Mouse (Mus musculus) CH12.LX (cell line): ENCODE data around the gene Robo1. TPM values are rescaled to one million over a fixed set of nuclear protein-coding genes. Genes with fewer than 3 reads are reported as not detected.

Experiments used
- DNase-seq: peaks from one replicate; pipeline ENCODE4 v3.0.0-alpha.2; 2013; ENCODE audit errors: extremely low read depth
- H3K27ac ChIP-seq: 2 replicates; pipeline ENCODE4 v1.5.1; 2012; ENCODE audit warnings: low read depth, mild to moderate bottlenecking, control low read depth, moderate library complexity; ENCODE audit not compliant: insufficient read depth
- H3K27me3 ChIP-seq: replicated peaks from 2 replicates; pipeline ENCODE3; 2012; ENCODE audit warnings: inconsistent platforms
- H3K36me3 ChIP-seq, 2 experiments: replicated peaks in 1 of 2; 2 replicates each; pipeline versions ENCODE3 to v1.6.1; 2012; ENCODE audit warnings: inconsistent platforms in 1 of 2, low read length in 1 of 2, mild to moderate bottlenecking in 1 of 2, mixed read lengths in 1 of 2, moderate library complexity in 1 of 2; ENCODE audit not compliant: control insufficient read depth in 1 of 2, insufficient read depth in 1 of 2
- H3K4me1 ChIP-seq, 2 experiments: 2 replicates each; pipeline ENCODE4 v1.6.1; 2012; ENCODE audit warnings: inconsistent platforms in 1 of 2, moderate library complexity in 1 of 2; ENCODE audit not compliant: insufficient read depth in 2 of 2, control insufficient read depth in 1 of 2
- H3K4me2 ChIP-seq: 2 replicates; pipeline ENCODE4 v1.6.1; 2012; ENCODE audit warnings: low read depth, mild to moderate bottlenecking, control low read depth; ENCODE audit not compliant: poor library complexity, insufficient read depth, severe bottlenecking
- H3K4me3 ChIP-seq, 3 experiments: fragments of 150-350 bp in 1 of 3; sonication (generic) in 1 of 3; replicated peaks in 1 of 3; 2 replicates each; pipeline versions ENCODE3 to v1.5.1; 2011 to 2012; ENCODE audit warnings: low read depth in 2 of 3, low read length in 2 of 3, mild to moderate bottlenecking in 2 of 3, moderate library complexity in 2 of 3, control low read depth in 1 of 3, improper control_type of control experiment in 1 of 3, inconsistent platforms in 1 of 3, mixed read lengths in 1 of 3; ENCODE audit not compliant: poor library complexity in 1 of 3
- H3K79me2 ChIP-seq: replicated peaks from 2 replicates; pipeline ENCODE4 v1.6.1; 2012; ENCODE audit warnings: mild to moderate bottlenecking, moderate library complexity; ENCODE audit not compliant: control insufficient read depth, poor library complexity, insufficient read depth, severe bottlenecking; ENCODE audit errors: extremely low read depth
- H3K9ac ChIP-seq: 2 replicates; pipeline ENCODE4 v1.6.1; 2012; ENCODE audit warnings: low read depth, mild to moderate bottlenecking, control low read depth, moderate library complexity; ENCODE audit not compliant: insufficient read depth
- H3K9me3 ChIP-seq: replicated peaks from 2 replicates; pipeline ENCODE3; 2012; ENCODE audit warnings: low read length, inconsistent platforms, mixed read lengths
- BHLHE40 ChIP-seq: IDR thresholded peaks from 2 replicates; pipeline ENCODE4 v1.6.1; 2011; ENCODE audit warnings: mild to moderate bottlenecking, low read depth, low read length, improper control_type of control experiment
- CHD2 ChIP-seq: IDR thresholded peaks from 2 replicates; pipeline ENCODE4 v1.6.1; 2011; ENCODE audit warnings: low read length, improper control_type of control experiment
- CTCF ChIP-seq, 2 experiments: IDR thresholded peaks in 1 of 2; conservative IDR thresholded peaks in 1 of 2; 2 replicates each; pipeline ENCODE4 v1.5.1; 2011 to 2012; ENCODE audit warnings: low read depth in 2 of 2, low read length in 2 of 2, improper control_type of control experiment in 1 of 2, inconsistent platforms in 1 of 2, mild to moderate bottlenecking in 1 of 2, moderate library complexity in 1 of 2
- ELF1 ChIP-seq: IDR thresholded peaks from 2 replicates; pipeline ENCODE4 v1.6.1; 2014; ENCODE audit warnings: low read depth, mild to moderate bottlenecking, inconsistent platforms, low read length, improper control_type of control experiment
- EP300 ChIP-seq: IDR thresholded peaks from 2 replicates; pipeline ENCODE4 v1.6.1; 2011; ENCODE audit warnings: low read length, improper control_type of control experiment
- GABPA ChIP-seq: IDR thresholded peaks from 2 replicates; pipeline ENCODE4 v1.6.1; 2012; ENCODE audit warnings: low read depth, low read length, improper control_type of control experiment, inconsistent platforms; ENCODE audit not compliant: insufficient replicate concordance
- KAT2A ChIP-seq: IDR thresholded peaks from 2 replicates; pipeline ENCODE4 v1.6.1; 2012; ENCODE audit warnings: low read length, improper control_type of control experiment, inconsistent platforms; ENCODE audit not compliant: insufficient replicate concordance
- MAFK ChIP-seq: IDR thresholded peaks from 2 replicates; pipeline ENCODE4 v1.6.1; 2011; ENCODE audit warnings: low read length, improper control_type of control experiment; ENCODE audit not compliant: insufficient replicate concordance
- MAX ChIP-seq: IDR thresholded peaks from 2 replicates; pipeline ENCODE4 v1.6.1; 2011; ENCODE audit warnings: low read length, improper control_type of control experiment
- MEF2A ChIP-seq: IDR thresholded peaks from 2 replicates; pipeline ENCODE4 v1.6.1; 2014; ENCODE audit warnings: low read depth, mild to moderate bottlenecking, inconsistent platforms, low read length, improper control_type of control experiment, borderline replicate concordance
- MXI1 ChIP-seq: IDR thresholded peaks from 2 replicates; pipeline ENCODE4 v1.6.1; 2011; ENCODE audit warnings: mild to moderate bottlenecking, low read depth, low read length, improper control_type of control experiment
- MYC ChIP-seq: IDR thresholded peaks from 2 replicates; pipeline ENCODE4 v1.6.1; 2011; ENCODE audit warnings: low read depth, mild to moderate bottlenecking, improper control_type of control experiment, low read length
- PAX5 ChIP-seq: IDR thresholded peaks from 2 replicates; pipeline ENCODE4 v1.6.1; 2012; ENCODE audit warnings: low read length, inconsistent platforms, mixed read lengths
- POLR2AphosphoS2 ChIP-seq: IDR thresholded peaks from 2 replicates; pipeline ENCODE4 v1.6.1; 2011; ENCODE audit warnings: low read depth, low read length, improper control_type of control experiment
- RAD21 ChIP-seq: IDR thresholded peaks from 2 replicates; pipeline ENCODE4 v1.6.1; 2011; ENCODE audit warnings: low read depth, mild to moderate bottlenecking, low read length, improper control_type of control experiment, moderate library complexity
- RCOR1 ChIP-seq: conservative IDR thresholded peaks from 2 replicates; pipeline ENCODE4 v1.6.1; 2012; ENCODE audit warnings: low read depth, mild to moderate bottlenecking, inconsistent platforms, low read length, improper control_type of control experiment
- SIN3A ChIP-seq: IDR thresholded peaks from 2 replicates; pipeline ENCODE4 v1.6.1; 2012; ENCODE audit warnings: low read length, improper control_type of control experiment, inconsistent platforms
- TBP ChIP-seq: conservative IDR thresholded peaks from 2 replicates; pipeline ENCODE4 v1.6.1; 2011; ENCODE audit warnings: low read depth, low read length, improper control_type of control experiment
- TCF12 ChIP-seq: IDR thresholded peaks from 2 replicates; pipeline ENCODE4 v1.6.1; 2014; ENCODE audit warnings: low read depth, mild to moderate bottlenecking, inconsistent platforms, low read length, improper control_type of control experiment
- USF2 ChIP-seq: conservative IDR thresholded peaks from 2 replicates; pipeline ENCODE4 v1.6.1; 2011; ENCODE audit warnings: low read depth, low read length, improper control_type of control experiment
- ZC3H11A ChIP-seq: IDR thresholded peaks from 2 replicates; pipeline ENCODE4 v1.6.1; 2012; ENCODE audit warnings: low read depth, mild to moderate bottlenecking, inconsistent platforms, low read length, improper control_type of control experiment
- ZKSCAN1 ChIP-seq: IDR thresholded peaks from 2 replicates; pipeline ENCODE4 v1.6.1; 2012; ENCODE audit warnings: low read depth, inconsistent platforms, low read length, improper control_type of control experiment, borderline replicate concordance
- dilution Hi-C: fragments of 300-500 bp; cut with MboI; formaldehyde crosslinking; loops from 2 replicates; pipeline ENCODE4 v1.14.3; 2020; ENCODE audit warnings: low sequenced_read_pairs; ENCODE audit not compliant: extremely low pct_unique_long_range_greater_than_20kb, extremely low pct_ligation_motif_present
- in situ Hi-C: fragments of 300-500 bp; cut with MboI; formaldehyde crosslinking; loops from 3 replicates; pipeline ENCODE4 v1.14.3; 2019; ENCODE audit warnings: low sequenced_read_pairs, low pct_ligation_motif_present, low pct_unique_long_range_greater_than_20kb, mixed read lengths
- polyA plus RNA-seq: library from polyadenylated mRNA; unstranded; fragments of >175 nt; gene quantifications from 2 replicates; pipeline ENCODE4 v1.2.1, GENCODE M21; 2012; ENCODE audit warnings: low read depth; ENCODE audit not compliant: insufficient read length
- total RNA-seq, 2 experiments: library from RNA; depleted of rRNA; stranded (reverse); fragments of 300-350 nt in 1 of 2; fragments of >200 nt in 1 of 2; gene quantifications; 2 replicates each; pipeline ENCODE4 v1.2.3; 2012 to 2014

The Robo1 gene
- total and polyA plus RNA-seq, 3 experiments, result not detected

DNA sequence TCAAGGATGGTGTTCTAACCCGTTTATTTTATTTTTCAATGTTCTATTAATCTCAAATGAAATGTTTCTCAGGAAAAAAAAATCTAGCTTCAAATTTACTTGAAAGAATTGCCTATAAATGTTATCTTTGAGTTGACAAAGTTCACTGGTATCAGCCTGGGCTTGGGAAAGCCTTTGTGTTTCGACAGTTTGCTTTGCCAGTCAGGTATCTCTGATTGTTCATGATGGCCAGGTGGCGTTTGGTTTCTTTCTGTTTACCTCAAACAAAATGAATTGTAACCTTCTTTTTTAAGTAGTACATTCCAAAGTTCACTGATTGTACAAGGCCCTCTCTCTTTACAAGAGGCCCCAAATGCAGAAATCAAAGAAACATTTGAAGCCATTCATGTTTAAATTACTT is 611.9 kb downstream of the Robo1 start:
- TF ChIP-seq ZKSCAN1 (no peak), SIN3A (no peak), KAT2A (no peak), ZC3H11A (no peak), RCOR1 (no peak), ELF1 (no peak)
- Histone ChIP-seq H3K36me3 (no peaks in the 10 kb centered on the region), H3K9me3 (peaks cover 46% of the 10 kb centered on the region), H3K79me2 (no peaks in the 10 kb centered on the region), H3K4me2 (no peak overlapping the region), H3K9ac (no peak overlapping the region), H3K4me3 (no peak overlapping the region), H3K27ac (no peak overlapping the region), H3K27me3 (no peaks in the 10 kb centered on the region), H3K4me1 (no peaks in the 10 kb centered on the region)
- DNase-seq, result no peak
- dilution Hi-C loops, result no loop called here
- in situ Hi-C loops, result no loop called here

DNA sequence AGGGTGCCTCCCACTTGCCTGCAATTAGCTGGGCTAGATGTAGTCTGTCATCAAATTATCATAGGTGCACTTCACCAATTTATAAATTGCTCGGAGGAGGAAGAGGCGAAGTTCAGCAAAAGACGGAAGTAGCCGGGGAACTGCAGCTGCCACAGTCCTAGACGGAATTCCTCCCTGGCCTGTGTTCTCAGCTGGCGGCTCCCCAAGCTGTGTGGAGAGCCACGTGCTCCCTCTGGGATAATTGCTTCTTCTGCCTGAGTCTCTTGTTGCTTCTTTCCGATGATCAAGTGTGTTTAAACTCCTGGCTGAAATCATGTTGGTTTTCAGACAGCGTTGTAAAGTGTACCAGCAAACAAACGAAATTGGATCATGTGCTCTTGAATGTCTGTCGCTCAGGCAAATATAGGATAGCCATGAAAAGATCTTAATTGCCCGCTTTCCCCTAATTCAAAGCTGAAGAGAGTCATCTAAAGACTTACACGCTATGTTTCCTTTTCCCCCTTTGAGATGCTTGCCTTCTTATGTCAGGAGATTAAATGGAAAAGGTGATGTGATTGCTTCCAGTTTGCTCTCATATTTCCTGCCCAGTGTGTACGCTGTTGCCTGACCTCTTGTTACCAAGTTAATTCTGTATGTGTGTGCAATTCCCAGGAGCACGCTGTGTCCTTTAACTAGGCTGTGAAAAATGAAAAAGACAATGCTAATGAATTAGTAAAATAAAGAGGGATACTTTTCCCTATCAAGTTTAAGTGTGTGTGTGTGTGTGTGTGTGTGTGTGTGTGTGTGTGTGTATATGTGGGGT is 616.5 kb downstream of the Robo1 start:
- H3K4me2 ChIP-seq, result no peak overlapping the region
- peaks cover 45% of the 10 kb centered on the region for H3K9me3 ChIP-seq
- no peak for TF ChIP-seq MAFK
- TF ChIP-seq TCF12, result no peak
- no peak for TF ChIP-seq MAX
- TF ChIP-seq BHLHE40, result no peak
- no peak for TF ChIP-seq PAX5
- dilution Hi-C loops (no loop called here), in situ Hi-C loops (no loop called here)
- H3K9ac ChIP-seq, result no peak overlapping the region
- no peak for DNase-seq
- no peaks in the 10 kb centered on the region for H3K79me2 ChIP-seq
- no peak overlapping the region for H3K27ac ChIP-seq
- H3K36me3 ChIP-seq, result no peaks in the 10 kb centered on the region
- H3K4me3 ChIP-seq, result no peak overlapping the region
- no peaks in the 10 kb centered on the region for H3K27me3 ChIP-seq
- H3K4me1 ChIP-seq, result no peaks in the 10 kb centered on the region

DNA sequence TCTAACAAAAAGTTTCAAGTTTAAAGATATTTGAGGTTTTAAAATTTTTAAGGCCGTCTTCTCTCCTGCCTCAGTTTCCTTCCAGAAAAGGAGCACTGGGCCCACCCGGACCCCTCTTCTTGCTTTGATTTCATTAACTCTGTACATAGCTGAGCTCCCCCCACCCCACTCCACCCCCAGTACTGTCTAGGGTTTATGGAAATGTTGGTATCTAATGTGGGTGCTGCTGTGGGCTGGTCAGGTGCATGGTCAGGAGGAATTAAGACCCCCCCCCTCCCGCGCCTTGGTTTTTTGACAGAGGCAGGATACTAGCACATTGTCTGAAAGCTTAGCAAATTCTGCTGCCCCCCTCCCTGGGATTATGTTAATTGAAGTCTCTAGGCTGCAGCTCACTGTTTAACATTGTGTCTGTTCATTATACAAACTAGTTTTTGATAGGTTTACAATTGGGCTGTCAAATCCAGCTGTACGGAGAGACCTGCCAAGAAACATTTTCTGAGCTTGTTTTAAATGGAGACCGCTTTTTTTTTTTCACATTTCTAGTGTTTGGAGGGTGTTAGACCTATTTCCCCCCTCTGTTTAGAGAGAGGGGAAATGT is 620.5 kb downstream of the Robo1 start:
- Histone ChIP-seq H3K9ac (no peak overlapping the region), H3K9me3 (peaks cover 46% of the 10 kb centered on the region), H3K36me3 (no peaks in the 10 kb centered on the region), H3K27me3 (no peaks in the 10 kb centered on the region), H3K4me2 (no peak overlapping the region), H3K27ac (no peak overlapping the region), H3K79me2 (no peaks in the 10 kb centered on the region), H3K4me3 (no peak overlapping the region), H3K4me1 (no peaks in the 10 kb centered on the region)
- dilution Hi-C loops, result no loop called here
- DNase-seq, result no peak
- in situ Hi-C loops, result no loop called here
- TF ChIP-seq CHD2 (no peak), MYC (no peak), RAD21 (no peak), MAX (no peak), TBP (no peak), KAT2A (no peak), CTCF (conservative IDR thresholded peaks at IDR 0.05 in 1 of 2, IDR thresholded peaks at IDR 0.05 in 1 of 2; ENCODE audit: low read depth in 2 of 2, low read length in 2 of 2) (no peak), GABPA (no peak), POLR2AphosphoS2 (no peak), MEF2A (no peak), USF2 (no peak), MAFK (no peak), MXI1 (no peak), EP300 (no peak), PAX5 (no peak)
